Mouse (Mus musculus): Measurements from ENCODE around the gene Slc22a21. TPM values are rescaled to one million over a fixed set of nuclear protein-coding genes. Genes with fewer than 3 reads are reported as not detected.
"Not testable (repeated sequence)": the region's sequence is repeated elsewhere in the genome, so short reads cannot be mapped to it uniquely, and the experiment has no call there.

Slc22a21 gene
- polyA plus RNA-seq, 1 experiment from 2014 or later: 3.5 TPM

DNA sequence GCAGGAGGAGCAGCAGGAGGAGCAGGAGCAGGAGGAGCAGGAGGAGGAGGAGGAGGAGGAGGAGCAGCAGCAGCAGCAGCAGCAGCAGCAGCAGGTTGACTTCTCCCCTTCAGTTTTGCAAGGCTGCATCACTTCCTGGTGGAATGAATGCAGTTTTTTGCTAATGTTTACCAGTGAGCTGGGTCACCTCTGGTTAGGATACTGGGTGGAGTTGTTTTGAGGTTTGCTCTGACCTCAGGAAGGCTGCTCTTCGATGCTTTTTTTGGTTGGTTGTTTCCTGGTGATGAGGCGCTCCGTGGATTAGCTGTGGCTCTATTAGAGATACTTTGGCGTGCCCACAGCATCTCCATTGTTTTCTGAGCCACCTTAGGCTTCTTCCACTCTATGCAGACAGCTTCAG is 37.5 kb upstream of the Slc22a21 start:
- Histone ChIP-seq H3K27me3 (ENCODE audit: control insufficient read depth, insufficient read depth, low read length) (no peaks in the 10 kb centered on the region), H3K9ac (ENCODE audit: low read length) (no peak overlapping the region), H3K9me3 (ENCODE audit: control insufficient read depth, low read length) (no peaks in the 10 kb centered on the region), H3K4me1 (replicated peaks; ENCODE audit: control insufficient read depth, insufficient read depth, low read length) (no peaks in the 10 kb centered on the region), H3K4me2 (ENCODE audit: low read depth, low read length, severe bottlenecking) (no peak overlapping the region), H3K27ac (ENCODE audit: low read depth, low read length) (no peak overlapping the region), H3K36me3 (ENCODE audit: control insufficient read depth, insufficient read depth, low read length) (no peaks in the 10 kb centered on the region), H3K4me3 (ENCODE audit: low read depth, low read length) (no peak overlapping the region)
- ATAC-seq (replicated peaks; ENCODE audit: low FRiP score) (no peak), DNase-seq (ENCODE audit: low spot score) (peak; percentile 25)
- 85% methylated on average over 4 of the region's 4 CpGs for WGBS

DNA sequence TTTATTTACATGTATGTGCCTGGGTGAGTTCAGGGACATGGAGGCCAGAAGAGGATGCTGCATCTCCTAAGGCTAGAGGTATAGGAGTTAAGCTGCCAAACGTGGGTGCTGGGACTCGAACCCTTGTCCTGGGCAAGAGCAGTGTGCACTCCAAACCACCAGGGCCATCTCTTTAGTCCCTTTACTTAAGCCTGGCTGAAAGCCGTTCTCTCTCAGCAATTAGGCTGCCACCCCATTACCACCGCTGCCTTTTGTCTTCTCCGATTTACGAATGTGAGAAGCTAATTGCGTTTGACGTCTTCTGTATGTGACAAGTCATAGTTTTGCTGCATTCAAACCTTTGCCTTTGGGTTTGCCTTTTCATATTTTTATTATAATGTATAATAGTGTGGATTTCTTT is 35.9 kb upstream of the Slc22a21 start:
- no peaks in the 10 kb centered on the region for H3K36me3 ChIP-seq (ENCODE audit: control insufficient read depth, insufficient read depth, low read length)
- WGBS: 61% methylated on average over 8 of the region's 8 CpGs
- no peak overlapping the region for H3K9ac ChIP-seq (ENCODE audit: low read length)

GRCm38 (mm10) chr11:54012961-54013360 is 32.8 kb upstream of the Slc22a21 start:
- H3K27me3 ChIP-seq (ENCODE audit: control insufficient read depth, insufficient read depth, low read length): no peaks in the 10 kb centered on the region
- no peak overlapping the region for H3K4me3 ChIP-seq (ENCODE audit: low read depth, low read length)
- H3K9me3 ChIP-seq (ENCODE audit: control insufficient read depth, low read length): no peaks in the 10 kb centered on the region
- no peak overlapping the region for H3K9ac ChIP-seq (ENCODE audit: low read length)
- ATAC-seq (replicated peaks; ENCODE audit: low FRiP score) (no peak), DNase-seq (ENCODE audit: low spot score) (no peak)
- H3K4me2 ChIP-seq (ENCODE audit: low read depth, low read length, severe bottlenecking): no peak overlapping the region
- 90% methylated on average over 5 of the region's 5 CpGs for WGBS
- no peak overlapping the region for H3K27ac ChIP-seq (ENCODE audit: low read depth, low read length)
- no peaks in the 10 kb centered on the region for H3K36me3 ChIP-seq (ENCODE audit: control insufficient read depth, insufficient read depth, low read length)
- H3K4me1 ChIP-seq (replicated peaks; ENCODE audit: control insufficient read depth, insufficient read depth, low read length): no peaks in the 10 kb centered on the region

More for the DNA sequence above, 35.9 kb upstream of the Slc22a21 start:
- Histone ChIP-seq H3K27me3 (ENCODE audit: control insufficient read depth, insufficient read depth, low read length) (no peaks in the 10 kb centered on the region), H3K4me2 (ENCODE audit: low read depth, low read length, severe bottlenecking) (no peak overlapping the region), H3K4me1 (replicated peaks; ENCODE audit: control insufficient read depth, insufficient read depth, low read length) (no peaks in the 10 kb centered on the region), H3K27ac (ENCODE audit: low read depth, low read length) (no peak overlapping the region), H3K4me3 (ENCODE audit: low read depth, low read length) (no peak overlapping the region), H3K9me3 (ENCODE audit: control insufficient read depth, low read length) (no peaks in the 10 kb centered on the region)
- DNase-seq (ENCODE audit: low spot score) (no peak), ATAC-seq (replicated peaks; ENCODE audit: low FRiP score) (no peak)

DNA sequence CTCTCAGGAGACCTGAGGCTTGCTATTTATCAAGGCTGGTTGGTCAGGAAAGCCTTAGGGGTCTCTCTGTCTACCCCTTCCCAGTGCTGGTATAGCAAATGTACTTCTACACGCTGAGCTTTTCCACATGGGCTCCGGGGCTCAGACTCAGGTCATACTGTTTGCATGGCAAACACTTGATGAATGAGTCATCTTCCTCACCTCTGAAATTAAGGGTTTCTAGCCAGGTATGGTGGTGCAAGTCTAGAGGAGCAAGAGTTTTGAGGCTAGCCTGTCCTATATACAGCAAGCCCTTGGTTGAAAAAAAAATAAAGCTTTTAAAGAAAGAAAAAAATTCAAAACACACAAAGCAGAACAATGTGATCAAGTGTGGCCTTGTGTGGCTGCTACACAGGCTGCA is 31.1 kb upstream of the Slc22a21 start:
- Histone ChIP-seq H3K9me3 (ENCODE audit: control insufficient read depth, low read length) (no peaks in the 10 kb centered on the region), H3K27ac (ENCODE audit: low read depth, low read length) (no peak overlapping the region), H3K27me3 (ENCODE audit: control insufficient read depth, insufficient read depth, low read length) (no peaks in the 10 kb centered on the region), H3K36me3 (ENCODE audit: control insufficient read depth, insufficient read depth, low read length) (no peaks in the 10 kb centered on the region), H3K9ac (ENCODE audit: low read length) (no peak overlapping the region), H3K4me3 (ENCODE audit: low read depth, low read length) (no peak overlapping the region), H3K4me2 (ENCODE audit: low read depth, low read length, severe bottlenecking) (no peak overlapping the region), H3K4me1 (replicated peaks; ENCODE audit: control insufficient read depth, insufficient read depth, low read length) (no peaks in the 10 kb centered on the region)
- no peak for DNase-seq (ENCODE audit: low spot score)
- ATAC-seq (replicated peaks; ENCODE audit: low FRiP score): no peak
- 95% methylated on average over 2 of the region's 2 CpGs for WGBS

GRCm38 (mm10) chr11:54008416-54008920 is 28.3 kb upstream of the Slc22a21 start:
- no peaks in the 10 kb centered on the region for H3K9me3 ChIP-seq (ENCODE audit: control insufficient read depth, low read length)
- H3K9ac ChIP-seq (ENCODE audit: low read length): no peak overlapping the region
- H3K4me2 ChIP-seq (ENCODE audit: low read depth, low read length, severe bottlenecking): no peak overlapping the region
- ATAC-seq (replicated peaks; ENCODE audit: low FRiP score): no peak
- H3K4me3 ChIP-seq (ENCODE audit: low read depth, low read length): no peak overlapping the region
- WGBS: 82% methylated on average over 10 of the region's 10 CpGs
- no peaks in the 10 kb centered on the region for H3K36me3 ChIP-seq (ENCODE audit: control insufficient read depth, insufficient read depth, low read length)
- no peak overlapping the region for H3K27ac ChIP-seq (ENCODE audit: low read depth, low read length)
- DNase-seq (ENCODE audit: low spot score): no peak
- H3K4me1 ChIP-seq (replicated peaks; ENCODE audit: control insufficient read depth, insufficient read depth, low read length): no peaks in the 10 kb centered on the region
- H3K27me3 ChIP-seq (ENCODE audit: control insufficient read depth, insufficient read depth, low read length): no peaks in the 10 kb centered on the region

DNA sequence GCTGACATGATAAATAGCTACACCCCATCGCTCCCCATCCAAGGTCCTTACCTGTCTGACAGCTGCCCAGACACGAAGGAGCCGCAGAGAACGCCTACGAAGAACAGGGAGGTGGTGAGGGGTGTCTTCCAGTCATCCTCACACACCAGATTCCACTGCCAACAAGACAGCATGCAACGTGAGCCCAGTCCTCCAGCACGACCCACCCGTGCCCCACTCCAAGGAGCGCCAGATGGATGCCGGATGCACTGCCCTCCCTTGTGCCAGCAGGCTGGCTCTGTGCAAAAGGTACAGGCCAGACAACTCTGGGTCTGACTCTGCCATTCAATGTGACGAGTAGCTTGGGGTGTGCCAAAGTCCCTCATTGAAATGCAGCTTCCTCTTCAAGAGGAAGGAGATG is 27.6 kb upstream of the Slc22a21 start:
- no peak for ATAC-seq (replicated peaks; ENCODE audit: low FRiP score)
- no peak for DNase-seq (ENCODE audit: low spot score)
- WGBS: 93% methylated on average over 11 of the region's 11 CpGs
- no peak overlapping the region for H3K4me3 ChIP-seq (ENCODE audit: low read depth, low read length)
- H3K27ac ChIP-seq (ENCODE audit: low read depth, low read length): no peak overlapping the region
- no peaks in the 10 kb centered on the region for H3K4me1 ChIP-seq (replicated peaks; ENCODE audit: control insufficient read depth, insufficient read depth, low read length)
- H3K9ac ChIP-seq (ENCODE audit: low read length): no peak overlapping the region
- H3K27me3 ChIP-seq (ENCODE audit: control insufficient read depth, insufficient read depth, low read length): no peaks in the 10 kb centered on the region
- H3K36me3 ChIP-seq (ENCODE audit: control insufficient read depth, insufficient read depth, low read length): no peaks in the 10 kb centered on the region
- H3K4me2 ChIP-seq (ENCODE audit: low read depth, low read length, severe bottlenecking): no peak overlapping the region
- no peaks in the 10 kb centered on the region for H3K9me3 ChIP-seq (ENCODE audit: control insufficient read depth, low read length)

GRCm38 (mm10) chr11:54006901-54007300 is 26.8 kb upstream of the Slc22a21 start:
- 0 out of 2 replicates have a peak, but pooled peaks cover 2% of the 10 kb centered on the region for H3K4me1 ChIP-seq (replicated peaks; ENCODE audit: control insufficient read depth, insufficient read depth, low read length)
- no peaks in the 10 kb centered on the region for H3K9me3 ChIP-seq (ENCODE audit: control insufficient read depth, low read length)
- H3K9ac ChIP-seq (ENCODE audit: low read length): no peak overlapping the region
- H3K27me3 ChIP-seq (ENCODE audit: control insufficient read depth, insufficient read depth, low read length): no peaks in the 10 kb centered on the region
- no peak overlapping the region for H3K4me3 ChIP-seq (ENCODE audit: low read depth, low read length)
- H3K27ac ChIP-seq (ENCODE audit: low read depth, low read length): no peak overlapping the region
- ATAC-seq (replicated peaks; ENCODE audit: low FRiP score) (no peak), DNase-seq (ENCODE audit: low spot score) (no peak)
- H3K4me2 ChIP-seq (ENCODE audit: low read depth, low read length, severe bottlenecking): no peak overlapping the region
- no peaks in the 10 kb centered on the region for H3K36me3 ChIP-seq (ENCODE audit: control insufficient read depth, insufficient read depth, low read length)
- 88% methylated on average over 4 of the region's 4 CpGs for WGBS

DNA sequence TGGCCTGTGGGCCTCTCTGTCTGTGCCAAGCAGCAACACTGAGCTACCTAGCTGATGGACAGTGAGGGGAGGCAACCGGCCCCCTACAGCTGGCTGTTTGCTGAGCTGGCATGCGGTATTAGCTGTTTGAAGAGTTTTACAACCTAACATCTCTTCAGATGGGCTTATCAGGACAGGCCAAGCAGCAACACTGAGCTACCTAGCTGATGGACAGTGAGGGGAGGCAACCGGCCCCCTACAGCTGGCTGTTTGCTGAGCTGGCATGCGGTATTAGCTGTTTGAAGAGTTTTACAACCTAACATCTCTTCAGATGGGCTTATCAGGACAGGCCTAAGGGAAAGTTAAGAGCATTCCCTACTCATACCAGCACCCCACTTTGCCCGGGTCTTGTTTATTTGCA is 26.2 kb upstream of the Slc22a21 start:
- not testable (repeated sequence) for H3K36me3 ChIP-seq (ENCODE audit: control insufficient read depth, insufficient read depth, low read length); H3K27me3 ChIP-seq (ENCODE audit: control insufficient read depth, insufficient read depth, low read length); H3K4me3 ChIP-seq (ENCODE audit: low read depth, low read length); H3K4me1 ChIP-seq (replicated peaks; ENCODE audit: control insufficient read depth, insufficient read depth, low read length); H3K9ac ChIP-seq (ENCODE audit: low read length); H3K4me2 ChIP-seq (ENCODE audit: low read depth, low read length, severe bottlenecking); H3K9me3 ChIP-seq (ENCODE audit: control insufficient read depth, low read length); H3K27ac ChIP-seq (ENCODE audit: low read depth, low read length); ATAC-seq (replicated peaks; ENCODE audit: low FRiP score); DNase-seq (ENCODE audit: low spot score)
- WGBS: 78% methylated on average over 5 of the region's 5 CpGs

DNA sequence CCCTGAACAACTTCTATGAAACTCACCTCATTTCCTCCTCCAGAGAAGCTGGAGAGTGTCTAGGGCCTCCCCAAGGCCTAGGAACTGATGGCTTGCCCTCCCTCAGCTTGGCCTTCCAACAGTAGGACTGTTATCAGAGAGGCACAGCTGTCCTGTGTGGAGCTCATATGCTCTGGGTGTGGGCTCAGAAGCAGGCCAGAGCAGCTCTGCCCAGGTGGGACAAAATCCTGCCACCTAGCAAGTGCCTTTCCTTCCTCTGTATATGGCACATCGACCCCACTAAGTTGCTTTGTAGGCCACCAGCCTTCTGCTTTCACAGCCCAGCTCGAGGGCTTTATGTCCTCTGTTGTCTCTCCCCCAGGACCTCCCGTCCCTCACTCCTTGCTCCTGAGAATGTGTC is 24.6 kb upstream of the Slc22a21 start:
- 79% methylated on average over 3 of the region's 3 CpGs for WGBS
- Histone ChIP-seq H3K9me3 (ENCODE audit: control insufficient read depth, low read length) (no peaks in the 10 kb centered on the region), H3K9ac (ENCODE audit: low read length) (no peak overlapping the region), H3K4me2 (ENCODE audit: low read depth, low read length, severe bottlenecking) (no peak overlapping the region), H3K27ac (ENCODE audit: low read depth, low read length) (no peak overlapping the region), H3K36me3 (ENCODE audit: control insufficient read depth, insufficient read depth, low read length) (no peaks in the 10 kb centered on the region), H3K27me3 (ENCODE audit: control insufficient read depth, insufficient read depth, low read length) (no peaks in the 10 kb centered on the region), H3K4me1 (replicated peaks; ENCODE audit: control insufficient read depth, insufficient read depth, low read length) (0 out of 2 replicates have a peak, but pooled peaks cover 2% of the 10 kb centered on the region), H3K4me3 (ENCODE audit: low read depth, low read length) (no peak overlapping the region)
- no peak for DNase-seq (ENCODE audit: low spot score)
- ATAC-seq (replicated peaks; ENCODE audit: low FRiP score): no peak
